Mouse (Mus musculus) erythroblast, adult 5-6 weeks (primary cell): ENCODE data around the gene Inafm2. TPM values are rescaled to one million over a fixed set of nuclear protein-coding genes. Genes with fewer than 3 reads are reported as not detected.

Experiments used
- ATAC-seq: replicated peaks from 2 replicates; pipeline ENCODE4 v1.8.0; 2016; ENCODE audit warnings: moderate number of reproducible peaks, mild to moderate bottlenecking, moderate TSS enrichment, inconsistent platforms; ENCODE audit not compliant: poor library complexity, low FRiP score, severe bottlenecking
- total RNA-seq, 2 experiments: library from RNA; stranded (forward) in 1 of 2; stranded (reverse) in 1 of 2; fragments of 150-400 nt in 1 of 2; fragments of 200-764, 138-1000 nt in 1 of 2; gene quantifications; 2 replicates each; pipeline versions ENCODE4 v1.2.3 to v1.2.4; 2015 to 2017; ENCODE audit warnings: low replicate concordance in 2 of 2

Gene Inafm2
- total RNA-seq (2015; ENCODE audit: low replicate concordance) = 6.5 and 10.4 TPM in 2 replicates
- 3.5 and 4.6 TPM in 2 replicates for total RNA-seq (2017; ENCODE audit: low replicate concordance)

DNA sequence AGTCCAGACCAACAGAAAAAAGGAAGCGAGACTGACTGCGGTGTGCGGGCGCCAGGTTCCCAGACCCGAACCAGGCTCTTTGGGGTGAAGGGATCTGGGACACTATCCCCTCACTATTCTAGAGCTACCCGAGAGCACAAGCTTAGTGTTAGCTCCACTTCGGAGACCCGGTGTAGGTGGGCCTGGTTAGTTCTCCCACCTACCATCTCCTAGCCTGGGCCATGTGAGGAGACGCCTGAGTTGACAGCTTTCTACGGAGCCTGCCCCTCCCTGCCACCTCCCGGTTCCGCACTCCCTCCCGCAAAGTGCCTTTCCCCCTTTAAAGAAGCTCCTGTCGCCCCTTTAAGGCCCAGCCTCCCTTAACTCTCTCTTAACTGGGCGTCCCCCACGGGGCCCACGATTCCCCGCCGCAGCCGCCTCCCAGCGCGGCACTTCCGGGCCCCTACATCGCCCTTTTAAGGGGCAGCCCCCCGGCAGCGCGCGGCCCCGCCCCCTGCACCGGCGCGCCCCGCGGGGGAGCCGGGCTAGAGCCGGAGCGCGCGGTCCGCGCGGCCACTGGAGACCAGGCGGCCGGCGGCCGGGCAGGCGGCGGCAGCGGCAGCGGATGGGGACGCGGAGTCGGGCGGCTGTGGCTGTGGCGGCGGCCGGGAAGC lies at the start of gene Inafm2:
Gene Inafm2, plus strand, starts transcription at position 527 of the 653 bp plus-strand sequence.
- peak; percentile 56 for ATAC-seq

DNA sequence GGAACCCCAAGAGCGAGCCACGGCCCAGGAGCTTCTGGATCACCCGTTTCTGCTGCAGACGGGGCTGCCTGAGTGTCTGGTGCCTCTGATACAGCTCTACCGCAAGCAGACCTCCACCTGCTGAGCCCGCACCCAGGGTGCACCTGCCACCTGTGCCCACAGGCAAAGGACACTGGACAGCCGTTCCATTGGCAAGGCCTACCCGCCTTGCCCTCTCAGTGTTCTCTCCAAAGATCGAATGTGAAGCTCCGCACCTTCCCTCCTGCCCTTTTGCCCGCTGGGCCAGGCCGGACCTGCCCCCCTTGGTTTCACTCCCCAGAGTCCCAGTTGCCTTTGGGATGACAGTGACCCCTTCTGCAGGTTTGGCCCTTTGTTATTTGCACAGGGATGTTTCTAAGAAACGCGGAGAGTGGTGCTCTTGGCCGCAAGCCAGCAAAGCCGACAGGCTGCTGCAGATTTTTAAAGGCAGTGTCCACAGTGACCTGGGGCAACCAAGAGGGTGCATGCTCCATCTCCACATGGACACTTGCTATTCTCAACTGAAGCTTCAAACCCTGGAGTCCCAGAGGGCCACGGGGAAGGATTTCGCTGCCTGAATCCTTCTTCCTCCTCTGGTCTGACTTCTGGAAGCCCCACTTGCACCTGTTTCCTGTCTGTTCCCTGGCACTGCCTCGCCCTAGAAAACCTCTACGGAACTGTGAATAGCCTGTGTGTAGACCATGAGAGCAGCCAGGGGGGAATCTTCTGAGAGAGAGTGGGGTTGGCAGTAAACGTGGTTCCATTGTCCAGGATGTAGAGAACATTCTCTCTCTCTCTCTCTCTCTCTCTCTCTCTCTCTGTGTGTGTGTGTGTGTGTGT lies 48.9 kb upstream of the Inafm2 start:
- ATAC-seq = no peak

DNA sequence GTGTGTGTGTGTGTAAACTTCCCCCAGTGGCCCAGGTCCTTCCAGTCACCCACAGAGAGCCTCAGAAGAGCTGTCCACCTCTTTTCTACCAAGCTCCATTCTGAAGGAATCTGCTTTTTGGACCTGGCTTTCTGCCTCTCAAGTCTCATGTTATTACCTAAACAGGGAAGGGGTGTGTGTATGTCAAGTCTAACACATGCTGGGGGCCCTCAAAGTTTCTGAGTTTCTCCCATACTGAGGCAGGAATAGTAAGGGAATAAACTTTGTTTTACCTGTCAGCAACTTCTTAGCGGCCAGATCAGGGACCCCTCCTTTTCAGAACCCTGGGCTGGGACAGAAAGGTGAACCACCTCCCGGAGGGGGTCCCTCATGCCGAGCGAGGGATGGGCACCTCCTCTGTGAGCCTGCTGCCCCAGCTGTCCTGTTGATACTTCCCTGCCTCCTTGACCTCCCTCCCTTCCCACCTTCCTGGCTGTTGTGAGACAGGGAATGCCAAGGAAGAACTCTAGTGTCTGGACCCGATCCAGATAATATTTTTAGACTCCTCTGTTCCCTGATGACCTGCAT lies 48.2 kb upstream of the Inafm2 start:
- ATAC-seq = no peak

DNA sequence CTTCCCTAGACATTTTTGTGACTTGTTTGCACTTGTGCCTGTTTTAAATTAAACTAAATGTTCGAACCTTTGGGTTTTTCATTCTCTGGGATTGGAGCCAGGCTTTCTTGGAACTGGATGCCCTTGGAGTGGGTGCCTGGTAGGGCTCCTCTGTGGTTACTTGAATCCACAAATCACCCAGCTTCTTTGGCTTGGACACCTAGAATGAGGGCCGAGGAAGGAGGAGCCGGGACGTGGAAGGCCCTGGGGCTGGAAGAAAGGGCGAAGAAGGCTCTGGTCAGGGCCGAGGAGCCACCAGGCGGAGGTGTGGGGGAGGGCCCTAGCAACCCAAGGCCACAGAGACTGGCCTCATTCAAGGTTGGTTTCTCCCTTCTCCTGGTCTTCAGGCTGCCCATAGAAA lies 47.6 kb upstream of the Inafm2 start:
- ATAC-seq = no peak

DNA sequence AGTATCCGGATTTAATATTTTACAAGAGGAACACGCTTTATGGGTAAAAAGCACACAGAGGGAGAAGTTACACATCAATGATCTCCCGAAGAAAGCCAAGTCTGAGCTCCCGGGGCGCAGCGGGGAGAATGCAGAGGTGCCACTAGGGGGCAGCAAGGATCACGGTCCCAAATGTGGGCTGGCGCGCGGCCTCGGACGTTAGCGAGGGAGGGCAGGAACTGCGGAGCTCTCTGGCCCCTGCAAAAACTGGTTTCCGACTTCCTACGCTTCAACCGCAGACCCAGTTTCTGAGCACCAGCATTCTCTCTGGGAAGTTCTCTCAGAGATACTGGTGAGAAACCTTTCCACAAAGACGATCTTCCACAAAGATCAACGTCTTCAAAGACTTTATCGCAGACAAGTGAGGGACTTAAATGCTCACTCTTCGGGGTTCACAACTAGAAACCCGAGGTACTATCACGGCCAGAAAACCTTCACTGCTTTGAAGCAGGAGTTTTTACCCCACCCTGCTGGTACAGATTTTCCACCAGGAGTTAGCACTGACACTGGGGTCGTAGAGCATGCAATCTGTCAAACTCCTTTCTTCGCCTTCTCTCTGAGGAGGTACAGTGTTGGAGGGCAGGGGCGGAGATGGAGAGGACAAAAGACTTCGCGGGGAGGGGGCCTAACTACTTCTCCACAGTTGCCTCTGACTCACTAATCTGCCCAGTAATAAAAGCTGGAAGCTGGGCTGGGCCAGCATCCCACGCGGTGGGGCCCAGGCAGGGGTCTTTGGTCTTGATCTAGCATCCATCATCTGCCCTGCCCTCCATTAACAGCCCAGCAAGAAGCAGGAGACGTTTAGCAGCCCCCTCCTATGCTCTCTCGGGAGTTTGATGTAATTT lies 45.1 kb upstream of the Inafm2 start:
- ATAC-seq = peak; percentile 74

DNA sequence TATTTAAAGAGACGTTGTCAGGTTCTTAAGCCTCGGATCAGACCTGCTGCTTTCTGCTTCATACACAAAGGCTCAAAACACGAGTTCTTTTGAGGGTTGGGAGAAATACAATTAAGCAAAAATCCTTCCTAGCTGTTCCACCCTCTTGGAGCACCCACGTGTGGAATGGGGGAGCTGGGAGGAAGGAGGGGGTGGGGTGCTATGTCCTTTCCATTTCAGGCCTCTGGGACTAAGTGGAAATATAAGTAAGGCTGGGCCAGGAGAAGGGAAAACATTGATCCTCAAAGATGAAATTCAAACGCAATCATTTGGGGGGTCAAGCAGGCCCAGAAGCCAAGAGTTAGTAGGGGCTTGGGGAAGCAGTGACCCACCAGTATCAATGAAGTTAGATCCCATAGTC lies 44.4 kb upstream of the Inafm2 start:
- no peak for ATAC-seq

DNA sequence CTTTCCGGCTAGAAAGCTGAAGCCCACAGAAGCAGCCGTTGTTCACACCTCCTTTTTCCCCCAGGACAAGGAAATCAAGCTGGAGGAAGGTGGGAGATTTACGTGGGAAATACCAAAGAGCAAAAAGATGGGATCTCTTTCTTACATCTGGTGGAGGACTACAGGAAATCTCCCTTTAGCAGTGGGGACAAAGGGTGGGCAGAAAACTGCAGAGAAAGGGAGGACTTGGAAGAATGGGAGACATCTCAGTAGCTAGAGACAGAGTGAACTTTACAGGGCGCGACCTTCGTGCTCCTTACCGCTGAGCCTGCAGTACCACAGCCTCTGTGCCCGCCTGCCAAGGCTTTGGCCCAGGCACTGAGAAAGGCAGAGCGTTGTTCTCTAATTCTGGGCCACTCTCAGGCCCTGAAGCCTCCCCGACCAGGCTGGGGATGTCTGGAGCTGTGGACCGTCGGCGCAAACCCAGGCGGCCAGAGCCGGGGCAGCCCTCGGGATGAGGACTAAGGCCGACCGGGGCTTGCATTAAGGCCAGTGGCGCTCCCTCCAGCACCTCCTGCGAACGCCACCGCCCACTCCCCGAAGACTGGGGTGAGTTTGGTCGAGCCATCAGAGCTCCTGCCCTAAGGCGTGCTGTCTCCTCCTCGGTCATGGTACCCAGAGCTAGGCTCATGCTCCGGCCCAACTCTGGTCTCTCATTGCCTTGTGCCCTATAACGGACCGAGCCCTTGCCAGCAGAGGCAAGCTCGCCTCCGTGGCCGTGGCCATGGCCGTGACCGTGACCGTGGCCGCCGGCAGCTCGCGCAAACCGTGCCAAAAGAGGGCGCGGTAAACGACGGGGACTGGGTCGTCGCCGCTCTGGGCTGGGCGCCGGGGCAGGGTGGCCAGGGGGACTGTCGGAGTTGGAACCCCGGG lies 43.3 kb upstream of the Inafm2 start:
- ATAC-seq = no peak

DNA sequence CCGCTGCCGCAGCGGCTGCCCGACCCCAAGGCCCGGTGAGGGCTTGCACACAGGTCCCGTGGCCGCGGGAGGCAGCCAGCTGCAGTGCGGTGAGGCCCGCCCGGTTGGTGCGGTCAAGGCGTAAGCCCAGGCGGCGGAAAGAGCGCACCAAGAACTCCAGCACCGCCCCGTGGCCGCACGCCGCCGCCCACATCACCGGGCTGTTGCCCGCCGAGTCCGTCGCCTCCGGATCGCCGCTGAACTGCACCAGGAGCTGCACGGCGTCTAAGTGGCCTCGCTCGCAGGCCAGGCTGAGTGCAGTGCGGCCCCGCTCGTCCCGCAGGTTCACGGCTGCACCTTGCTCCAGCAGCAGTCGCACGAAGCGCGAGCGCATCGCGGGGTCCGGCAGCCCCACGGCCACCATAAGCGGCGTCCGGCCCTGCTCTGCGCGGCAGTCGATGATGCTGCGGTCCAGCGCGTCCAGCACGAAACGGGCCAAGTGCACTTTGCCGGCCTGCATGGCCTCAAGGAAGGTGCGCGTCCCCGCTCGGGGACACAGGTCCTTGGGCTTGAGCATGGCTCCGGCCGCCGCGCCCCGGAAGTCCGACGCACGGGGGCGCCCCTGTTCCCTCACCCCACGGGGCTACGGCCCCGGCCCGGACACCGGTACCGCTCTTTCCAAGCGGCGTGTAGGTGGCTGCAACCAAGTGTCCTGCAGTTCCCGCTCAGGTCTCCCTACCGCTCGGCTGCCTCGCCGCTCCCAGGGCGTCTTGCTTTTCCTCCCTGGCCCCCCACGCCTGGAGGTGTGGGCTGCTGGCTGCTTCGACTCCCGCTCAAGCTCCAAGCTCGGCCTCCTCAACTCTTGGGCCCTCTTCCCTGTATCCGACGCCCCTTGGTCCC lies 42.4 kb upstream of the Inafm2 start:
- ATAC-seq = no peak

DNA sequence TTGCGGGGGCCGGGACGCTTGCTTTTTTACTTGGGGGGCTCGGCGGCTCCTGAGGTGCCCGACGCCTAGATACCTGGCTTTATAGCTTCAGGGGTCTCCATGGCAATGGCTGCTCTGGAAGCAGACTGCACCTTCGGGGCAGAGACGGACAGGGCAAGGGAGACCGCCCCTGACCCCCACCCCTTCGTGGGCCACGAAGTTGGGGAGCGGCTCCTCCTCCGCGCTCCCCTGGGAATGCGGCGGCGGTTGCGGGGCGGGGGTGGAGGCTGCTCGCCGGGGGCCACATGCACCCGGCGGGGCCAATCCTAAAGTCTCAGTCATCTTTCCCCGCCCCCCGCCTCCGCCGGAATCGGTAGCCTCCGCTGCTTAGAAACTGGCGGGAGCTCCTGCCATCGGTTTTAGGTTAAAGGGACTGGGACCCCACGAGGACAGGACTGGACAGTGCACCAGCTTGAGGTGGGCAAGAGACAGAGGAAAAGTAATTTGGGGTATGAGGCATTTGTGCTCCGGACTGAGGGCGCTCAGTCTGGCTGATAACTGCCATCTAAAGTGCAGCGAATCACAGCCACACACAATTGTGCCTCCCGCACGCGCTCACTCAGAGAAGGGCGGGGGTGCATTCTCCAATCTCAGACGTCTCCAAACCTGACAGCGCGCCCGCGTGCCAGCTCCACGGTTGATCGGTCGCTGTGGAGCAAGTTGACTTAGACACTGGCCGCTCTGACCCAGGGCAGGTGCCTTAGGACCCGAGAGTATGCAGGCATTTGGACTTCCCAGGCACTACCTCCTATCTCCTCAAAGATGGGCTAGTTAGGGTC lies 41.4 kb upstream of the Inafm2 start, which contains the start of gene Ankrd63:
Gene Ankrd63, minus strand, starts transcription at position 51 of the 818 bp plus-strand sequence.
- ATAC-seq = no peak

DNA sequence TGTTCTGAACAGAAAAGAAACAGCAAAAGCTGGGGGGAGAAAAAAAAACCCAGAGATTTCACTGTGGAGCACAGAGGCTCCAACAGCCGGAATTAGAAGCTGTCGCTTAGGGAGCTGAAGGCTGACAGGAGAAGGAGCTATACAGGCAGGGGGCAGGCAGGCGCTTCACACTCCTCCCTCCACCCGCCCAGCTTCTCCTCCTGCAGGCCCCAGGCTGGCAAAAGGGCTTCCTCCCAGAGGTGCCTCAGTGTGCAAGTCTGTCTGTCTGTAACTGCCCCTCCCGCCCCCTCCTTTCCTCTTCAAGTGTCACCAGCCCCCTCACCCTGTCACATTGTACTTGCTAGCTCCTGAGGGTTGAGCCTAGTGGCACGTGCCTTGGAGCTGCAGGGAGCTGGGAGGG lies 39.1 kb upstream of the Inafm2 start:
- no peak for ATAC-seq

DNA sequence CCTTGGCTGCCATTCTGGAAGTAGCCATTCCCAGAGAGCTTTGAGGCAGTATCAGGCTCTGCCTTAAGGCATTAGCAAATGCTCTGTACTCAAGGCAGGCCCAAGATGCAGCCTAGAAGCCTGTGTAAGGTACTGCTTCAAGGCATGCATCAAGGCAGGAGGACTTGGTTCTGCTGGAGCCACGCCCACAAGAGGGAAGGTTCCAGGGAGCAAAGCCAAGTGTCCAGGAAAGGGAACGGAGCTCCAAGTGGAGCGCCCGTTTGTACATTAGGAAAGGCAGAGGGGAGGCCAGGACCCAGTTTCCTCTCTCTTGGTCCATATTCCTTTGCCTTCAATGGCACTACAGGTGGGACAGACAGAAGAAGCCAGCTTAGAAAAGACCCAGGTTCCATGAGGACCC lies 37.1 kb upstream of the Inafm2 start:
- no peak for ATAC-seq

DNA sequence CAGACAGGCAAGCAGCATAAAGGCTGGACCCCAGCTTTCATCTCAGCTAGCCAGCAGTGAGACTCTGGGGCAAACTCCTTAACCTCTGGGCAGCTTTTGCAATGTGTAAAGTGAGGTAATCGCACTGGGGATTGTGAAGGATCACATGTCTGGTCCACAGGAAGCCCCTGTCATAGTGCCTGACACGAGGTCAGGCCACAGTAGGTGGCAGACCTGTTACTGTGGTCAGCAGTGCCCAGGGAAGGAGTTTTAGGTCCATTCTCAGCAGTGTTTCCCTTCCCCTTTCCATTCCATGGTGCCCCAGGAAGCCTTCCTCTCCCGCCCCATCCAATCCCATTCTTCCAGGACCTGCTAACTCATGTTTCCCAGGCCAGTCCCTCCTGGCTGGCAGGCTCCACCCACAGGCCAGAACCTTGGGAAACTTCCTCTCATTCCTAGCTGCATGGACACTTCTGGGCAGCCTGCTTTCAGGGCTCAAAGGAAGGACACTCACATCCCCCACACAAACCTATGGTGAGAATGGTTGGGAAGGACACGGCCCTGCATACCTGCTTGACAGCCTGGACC lies 35.8 kb upstream of the Inafm2 start:
- ATAC-seq = no peak

DNA sequence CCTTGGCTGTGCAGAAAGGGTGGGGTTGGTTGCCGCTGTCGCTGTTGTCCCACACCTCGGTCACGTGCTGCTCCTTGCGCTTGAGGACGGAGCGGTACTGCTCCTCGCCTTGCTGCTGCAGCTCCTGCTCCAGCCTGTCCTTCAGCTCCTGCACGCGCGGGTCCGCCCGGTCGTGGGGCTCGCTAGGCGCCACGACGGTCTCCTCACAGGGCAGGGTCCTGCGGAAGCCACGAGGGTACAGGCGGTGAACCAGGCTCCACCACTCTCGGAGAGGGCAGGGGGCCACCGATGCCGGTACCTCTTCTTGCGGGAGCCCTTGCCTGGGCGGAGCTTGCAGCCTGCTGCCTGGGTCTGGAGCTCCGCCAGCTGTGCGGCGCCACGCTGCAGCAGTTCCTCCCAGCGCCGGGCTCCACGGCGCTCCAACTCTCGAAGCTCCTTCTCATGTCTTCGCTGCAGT lies 34.5 kb upstream of the Inafm2 start:
- no peak for ATAC-seq

DNA sequence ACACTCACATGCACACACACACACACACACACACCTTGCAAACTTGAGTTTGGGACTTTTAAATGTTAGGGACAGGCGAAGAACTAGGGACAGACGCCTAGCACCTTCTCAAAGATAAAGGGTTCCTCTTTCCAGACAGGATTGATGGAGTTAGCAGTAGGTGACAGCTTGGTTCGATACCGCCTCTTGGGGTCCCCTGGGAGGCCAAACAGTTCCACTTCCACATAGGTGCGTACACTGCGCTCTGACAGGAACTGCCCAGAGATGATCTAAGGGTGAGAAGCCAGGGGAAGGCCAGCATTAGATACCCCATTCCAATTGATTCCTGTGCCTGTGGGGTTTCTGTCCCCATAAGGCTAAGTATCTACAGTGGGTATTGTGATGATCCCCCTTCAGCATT lies 31.9 kb upstream of the Inafm2 start:
- no peak for ATAC-seq

DNA sequence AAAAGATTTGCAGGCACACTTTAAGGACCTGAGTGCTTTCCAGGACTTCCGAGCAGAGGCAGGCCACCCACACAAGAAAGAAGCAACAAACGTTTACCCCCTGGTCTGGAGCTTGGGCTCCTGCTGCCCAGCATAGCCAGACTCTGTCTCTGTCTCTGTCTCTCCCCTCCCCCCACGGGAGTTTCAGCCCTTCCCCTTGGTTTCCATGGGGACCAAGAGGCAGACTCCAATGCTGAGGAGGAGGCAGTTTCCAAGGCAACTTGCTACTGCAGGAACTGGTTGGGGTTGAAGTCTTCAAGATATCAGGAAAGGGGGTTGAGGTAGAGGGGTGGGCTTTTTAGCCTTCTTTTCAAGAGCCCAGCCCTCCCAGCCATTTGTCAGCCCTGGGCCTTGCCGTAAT lies 31.3 kb upstream of the Inafm2 start:
- ATAC-seq = no peak

DNA sequence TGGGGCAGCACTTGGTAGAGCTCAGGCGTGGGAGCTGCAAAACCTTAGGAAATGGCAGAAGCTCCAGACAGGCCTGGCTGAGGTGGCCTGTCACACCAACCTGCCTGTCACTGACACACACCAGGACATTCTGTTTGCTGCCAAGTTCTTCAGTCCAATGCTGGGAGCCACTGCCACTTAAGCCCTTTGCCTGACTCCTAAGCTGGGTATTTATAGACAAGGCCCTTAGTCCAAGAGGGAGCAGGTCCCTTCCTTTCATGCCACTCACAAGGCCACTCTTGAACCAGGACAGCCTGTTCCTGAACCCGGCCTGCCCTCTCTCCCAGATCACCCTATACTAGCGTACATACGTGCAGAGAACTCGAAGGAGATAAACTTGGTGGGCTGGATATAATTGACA lies 28.9 kb upstream of the Inafm2 start:
- no peak for ATAC-seq
